ENCODE assay signal across 24 mouse cellular contexts in the genomic region with DNA sequence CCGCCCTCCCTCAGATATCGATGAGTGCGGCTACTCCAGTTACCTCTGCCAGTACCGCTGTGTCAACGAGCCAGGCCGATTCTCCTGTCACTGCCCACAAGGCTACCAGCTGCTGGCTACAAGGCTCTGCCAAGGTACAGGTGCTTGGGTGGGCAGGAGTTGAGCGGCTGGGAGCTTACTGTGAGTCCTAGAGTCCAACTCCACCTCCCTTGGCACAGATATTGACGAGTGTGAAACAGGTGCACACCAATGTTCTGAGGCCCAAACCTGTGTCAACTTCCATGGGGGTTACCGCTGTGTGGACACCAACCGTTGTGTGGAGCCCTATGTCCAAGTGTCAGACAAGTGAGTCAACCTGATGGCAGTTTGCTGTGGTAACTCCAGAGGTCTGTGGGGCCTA. TPM values are rescaled to one million over a fixed set of nuclear protein-coding genes. Genes with fewer than 3 reads are reported as not detected.
DNase-seq lines count a peak whose midpoint lies in the region; ATAC-seq and TF ChIP-seq lines count a peak whose summit lies in the region.
"Had no signal": no experiment of that assay in that cellular context is flagged by ENCODE, and none has a peak within 500 bp of the region (broad histone marks: within the 10 kb centered on the region; RNA-seq: fewer than 3 reads in every experiment).

No protein-coding gene starts in this region.

- intact Hi-C loops in heart, postnatal 25 days (cut with DNase I): no loop called here

- no peak for ATAC-seq in cerebellum, adult (ENCODE audit: insufficient number of reproducible peaks, low FRiP score, low TSS enrichment)
- ATAC-seq: activated CD4-positive, CD25-positive, alpha-beta regulatory T cell, adult 4 months; forebrain, embryonic 14.5 days; hindbrain, postnatal 0 days; Patski had no signal

- peak; percentile 20; the same call in 1 of the 2 replicates for TF ChIP-seq POLR2A in cerebellum, adult 2 months (IDR thresholded peaks at IDR 0.05; ENCODE audit: borderline replicate concordance, insufficient read depth, low read length)
- TF ChIP-seq POLR2A in myocyte (IDR thresholded peaks at IDR 0.05; ENCODE audit: insufficient read length, low read depth): peak; percentile 10

- H3K79me2 ChIP-seq in C2C12 (ENCODE audit: control insufficient read depth, insufficient read depth) (peaks cover 40% of the 10 kb centered on the region), myocyte (ENCODE audit: control insufficient read depth, insufficient read depth) (peaks cover 13% of the 10 kb centered on the region)

- no peak for TF ChIP-seq CTCF in cerebellum, adult 2 months (IDR thresholded peaks at IDR 0.05; ENCODE audit: borderline replicate concordance, insufficient read depth, low read depth, low read length)
- TF ChIP-seq CTCF in C2C12 (IDR thresholded peaks at IDR 0.05; ENCODE audit: control insufficient read depth, insufficient read depth, insufficient read length): no peak

- 31% methylated on average over 10 of the region's 10 CpGs for WGBS in cerebellum, adult 2 months

- H3K27ac ChIP-seq in cerebellum, adult 2 months (ENCODE audit: insufficient read depth, low read length): no peak overlapping the region
- H3K27ac ChIP-seq: embryonic facial prominence, embryonic 15.5 days; forebrain, embryonic 10.5 days; heart, embryonic 10.5 days; hindbrain, embryonic 13.5 days; hindbrain, postnatal 0 days had no signal

- H3K36me3 ChIP-seq in C2C12 (ENCODE audit: control insufficient read depth, insufficient read depth): peaks cover 85% of the 10 kb centered on the region
- H3K36me3 ChIP-seq in myocyte (ENCODE audit: control insufficient read depth, insufficient read depth): peaks cover 20% of the 10 kb centered on the region

- H3K4me2 ChIP-seq in myocyte (ENCODE audit: low read depth): no peak overlapping the region
- H3K4me2 ChIP-seq: embryonic facial prominence, embryonic 15.5 days; hindbrain, embryonic 13.5 days had no signal

- H3K4me1 ChIP-seq in cerebellum, adult 2 months (ENCODE audit: control insufficient read depth, insufficient read depth, low read length): peaks cover 45% of the 10 kb centered on the region

- peak in 1 of 2 experiments; percentile 46 for DNase-seq in cerebellum, adult 2 months
- peak; percentile 87 for DNase-seq in heart, adult 11 months
- no peak for DNase-seq in heart, postnatal 25 days (ENCODE audit: low spot score)
- no peak for DNase-seq in layer of hippocampus, adult 18-20 months (ENCODE audit: low spot score in 2 of 2)
- DNase-seq: adrenal gland, postnatal 25 days; embryo, embryonic 11 days; gastrocnemius, postnatal 36 days; heart, adult 18-20 months; heart, postnatal 10 days had no signal

- no peaks in the 10 kb centered on the region for H3K27me3 ChIP-seq in cerebellum, adult 2 months (ENCODE audit: control insufficient read depth, insufficient read depth, low read length)
- no peaks in the 10 kb centered on the region for H3K27me3 ChIP-seq in C2C12 (ENCODE audit: control insufficient read depth, insufficient read depth, insufficient read length)
- H3K27me3 ChIP-seq in myocyte (ENCODE audit: control insufficient read depth, insufficient read depth, insufficient read length): no peaks in the 10 kb centered on the region
- H3K27me3 ChIP-seq: CH12.LX; embryonic facial prominence, embryonic 15.5 days; hindbrain, embryonic 13.5 days; Patski had no signal

- H3ac ChIP-seq in C2C12 (ENCODE audit: control insufficient read depth, insufficient read length, low read depth) (no peak overlapping the region), myocyte (ENCODE audit: control insufficient read depth, insufficient read length) (no peak overlapping the region)

- H3K79me3 ChIP-seq in C2C12 (ENCODE audit: low read depth): peaks cover 22% of the 10 kb centered on the region

- no peak overlapping the region for H3K4me3 ChIP-seq in cerebellum, adult 2 months (replicated peaks; ENCODE audit: insufficient read depth, low read depth, low read length)
- H3K4me3 ChIP-seq in C2C12 (ENCODE audit: insufficient read depth, poor library complexity, severe bottlenecking) (no peak overlapping the region), myocyte (no peak overlapping the region)
- H3K4me3 ChIP-seq: embryonic facial prominence, embryonic 15.5 days; erythroblast, embryonic 14.5 days; forebrain, embryonic 10.5 days; heart, embryonic 10.5 days; hindbrain, embryonic 13.5 days had no signal

TF ChIP-seq in C2C12, 6 proteins besides CTCF, POLR2A, EP300 and RAD21:
- TF ChIP-seq MYOD1 (IDR thresholded peaks at IDR 0.05; ENCODE audit: control insufficient read depth, insufficient read length, low read depth) (peak; percentile 52), FOSL1 (IDR thresholded peaks at IDR 0.05; ENCODE audit: insufficient read depth, low read length, poor library complexity, severe bottlenecking) (no peak)
TF ChIP-seq in C2C12: peak in this region for 1.

TF ChIP-seq in myocyte, 11 proteins besides CTCF, POLR2A, EP300 and RAD21:
- TF ChIP-seq MYOG (IDR thresholded peaks at IDR 0.05; ENCODE audit: control insufficient read depth in 1 of 3, insufficient read depth in 1 of 3, insufficient read length in 2 of 3, low read depth in 2 of 3) (peak in 2 of 3 experiments; percentile 12 to 51), MYOD1 (IDR thresholded peaks at IDR 0.05; ENCODE audit: control insufficient read depth in 1 of 3, insufficient read length in 2 of 3, low read depth in 2 of 3) (peak in 2 of 3 experiments; percentile 54 to 69), POLR2AphosphoS2 (IDR thresholded peaks at IDR 0.05; ENCODE audit: insufficient read length, low read depth) (peak; percentile 72), E2F4 (IDR thresholded peaks at IDR 0.05; ENCODE audit: insufficient read depth) (no peak)

RNA-seq across cellular contexts. Expression of gene Efemp2, which starts 6.3 kb away (rescaled TPM):
- 43.3 and 43.4 TPM in 2 replicates for polyA plus RNA-seq in cerebellum, adult 2 months (2012; rRNA removed)
- 10 to 100 TPM in 1 of 2 experiments, 1 to 10 TPM in 1; 9.9 to 10.3 TPM for total RNA-seq in heart, postnatal 25 days (2021)
- 177 TPM for polyA plus RNA-seq in C2C12 (2012; fragmentation: generic; extraction: Trizol)
- polyA plus RNA-seq in myocyte (2012; fragmentation: generic; extraction: Trizol): 81.3 TPM
- 10 to 100 TPM; 11.6 to 13.1 TPM for total RNA-seq in layer of hippocampus, adult 18-20 months (2021)
- total RNA-seq: hematopoietic stem cell, adult 5-6 weeks had no signal

RNA-seq across cellular contexts. Expression of gene Mus81, which starts 8.2 kb away (rescaled TPM):
- polyA plus RNA-seq in cerebellum, adult 2 months (2012; rRNA removed): 94.2 and 115 TPM in 2 replicates
- total RNA-seq in heart, postnatal 25 days (2021): 10 to 100 TPM; 21.0 to 21.5 TPM
- 50.3 TPM for polyA plus RNA-seq in C2C12 (2012; fragmentation: generic; extraction: Trizol)
- 66.4 TPM for polyA plus RNA-seq in myocyte (2012; fragmentation: generic; extraction: Trizol)
- 10 to 100 TPM; 28.3 to 28.4 TPM for total RNA-seq in layer of hippocampus, adult 18-20 months (2021)

RNA-seq across cellular contexts. Expression of gene Cfl1, which starts 10.2 kb away (rescaled TPM):
- polyA plus RNA-seq in cerebellum, adult 2 months (2012; rRNA removed): 1,135 and 1,193 TPM in 2 replicates
- 100 to 1,000 TPM; 209 to 212 TPM for total RNA-seq in heart, postnatal 25 days (2021)
- polyA plus RNA-seq in C2C12 (2012; fragmentation: generic; extraction: Trizol): 2,315 TPM
- polyA plus RNA-seq in myocyte (2012; fragmentation: generic; extraction: Trizol): 948 TPM
- 1,000 to 10,000 TPM; 1,259 to 1,272 TPM for total RNA-seq in layer of hippocampus, adult 18-20 months (2021)

RNA-seq across cellular contexts. Expression of gene Ctsw, which starts 11.7 kb away (rescaled TPM):
- polyA plus RNA-seq in cerebellum, adult 2 months (2012; rRNA removed): 1.2 and 1.5 TPM in 2 replicates
- total RNA-seq in heart, postnatal 25 days (2021): under 1 TPM in 1 of 2 experiments, not detected in 1; 0.45 TPM
- polyA plus RNA-seq in C2C12 (2012; fragmentation: generic; extraction: Trizol) (4.8 TPM), myocyte (2012; fragmentation: generic; extraction: Trizol) (7.2 TPM)
- not detected for total RNA-seq in layer of hippocampus, adult 18-20 months (2021)
- total RNA-seq: adrenal gland, postnatal 25 days; gastrocnemius, adult 8-10 months; gastrocnemius, postnatal 36 days had no signal
- polyA plus RNA-seq: erythroblast, embryonic 14.5 days had no signal

RNA-seq across cellular contexts. Expression of gene Fibp, which starts 19.6 kb away (rescaled TPM):
- polyA plus RNA-seq in cerebellum, adult 2 months (2012; rRNA removed): 140 and 146 TPM in 2 replicates
- total RNA-seq in heart, postnatal 25 days (2021): 10 to 100 TPM; 45.5 to 51.0 TPM
- polyA plus RNA-seq in C2C12 (2012; fragmentation: generic; extraction: Trizol) (83.7 TPM), myocyte (2012; fragmentation: generic; extraction: Trizol) (122 TPM)
- 10 to 100 TPM; 95.7 to 97.4 TPM for total RNA-seq in layer of hippocampus, adult 18-20 months (2021)
